Mouse (Mus musculus): Measurements from ENCODE around the gene Tbc1d14. TPM values are rescaled to one million over a fixed set of nuclear protein-coding genes. Genes with fewer than 3 reads are reported as not detected.

The Tbc1d14 gene
- 43.2 and 45.4 TPM in 2 replicates for polyA plus RNA-seq (2015; fragmentation: Nextera tagmentation; extraction: Ambion mirVana)

DNA sequence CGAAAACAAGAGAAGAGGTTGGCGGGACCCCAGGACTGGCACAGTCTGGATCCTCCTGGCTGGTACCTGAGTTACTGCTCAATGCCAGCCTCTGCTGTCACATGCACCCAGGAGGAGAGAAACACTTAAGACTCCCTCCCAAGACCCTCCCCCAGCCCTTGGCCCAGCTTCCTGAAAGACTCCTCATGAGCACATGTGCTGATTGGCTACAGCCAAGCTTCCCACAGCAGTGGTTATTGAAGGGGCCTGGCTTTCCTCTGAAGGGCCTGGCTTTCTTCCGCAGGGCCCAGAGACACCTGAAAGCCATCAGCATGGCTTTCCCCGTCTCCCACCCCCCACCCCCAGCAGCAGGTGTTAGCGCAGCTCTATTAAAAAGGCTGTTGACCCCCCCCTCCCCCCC is at the start of gene Tbc1d14:
Tbc1d14 (minus strand) TSS at position 101 of the 400 bp plus-strand sequence.
- Histone ChIP-seq H3K4me2 (no peak within 1 kb of the TSS), H3K9ac (no peak within 1 kb of the TSS), H3K27me3 (no peaks in the 10 kb centered on the region), H3K9me3 (no peaks in the 10 kb centered on the region), H3K36me3 (no peaks in the 10 kb centered on the region), H3K27ac (no peak within 1 kb of the TSS), H3K4me1 (0 out of 2 replicates have a peak, but pooled peaks cover 4% of the 10 kb centered on the region), H3K4me3 (no peak within 1 kb of the TSS)
- WGBS = 76% methylated on average over 5 of the region's 5 CpGs
- no peak for ATAC-seq (ENCODE audit: insufficient number of reproducible peaks, insufficient read depth, low FRiP score, low TSS enrichment, low read depth)

DNA sequence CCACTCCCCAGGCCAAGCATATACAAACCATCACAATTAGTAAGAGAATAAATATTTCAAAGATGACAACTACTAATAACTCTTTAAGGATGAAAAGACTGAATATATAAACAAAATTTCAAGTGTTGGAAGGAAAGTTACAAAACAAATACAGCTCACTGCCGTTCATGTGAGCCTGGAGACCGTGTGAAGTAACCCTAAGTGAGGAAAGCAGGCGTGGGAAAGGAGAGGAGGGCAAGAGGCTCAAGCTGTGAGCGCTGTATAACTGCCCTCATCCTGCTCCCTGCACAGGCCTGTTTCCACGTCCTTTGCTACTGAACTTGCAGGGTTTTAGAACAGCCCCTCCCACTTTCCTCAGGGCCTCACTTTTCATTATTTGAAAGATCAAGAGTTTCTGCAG is 32.5 kb upstream of the Tbc1d14 start:
- Histone ChIP-seq H3K9ac (no peak overlapping the region), H3K27me3 (no peaks in the 10 kb centered on the region), H3K4me2 (no peak overlapping the region), H3K36me3 (peaks cover 31% of the 10 kb centered on the region), H3K9me3 (no peaks in the 10 kb centered on the region), H3K4me3 (no peak overlapping the region), H3K4me1 (0 out of 2 replicates have a peak, but pooled peaks cover 3% of the 10 kb centered on the region), H3K27ac (no peak overlapping the region)
- 83% methylated on average over 5 of the region's 5 CpGs for WGBS
- no peak for ATAC-seq (ENCODE audit: insufficient number of reproducible peaks, insufficient read depth, low FRiP score, low TSS enrichment, low read depth)

DNA sequence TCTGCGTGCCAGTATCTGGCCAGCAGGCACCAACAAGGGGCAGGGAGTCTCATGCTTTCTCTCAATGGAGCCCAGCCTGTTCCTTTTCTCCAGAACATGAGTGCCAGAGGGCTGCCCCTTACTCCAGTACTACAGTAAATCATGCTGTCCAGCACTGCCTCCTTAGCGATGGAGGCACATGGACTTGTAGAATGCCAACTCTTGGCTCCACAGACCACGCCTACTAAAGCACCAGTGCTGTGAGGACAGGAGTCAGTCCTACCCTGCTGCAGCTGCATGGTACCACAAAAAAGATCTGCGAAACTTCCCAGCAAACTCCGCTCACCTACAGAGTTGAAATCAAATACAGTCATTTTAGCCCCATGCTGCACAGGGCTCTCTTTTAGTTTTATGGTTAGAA is 30.6 kb upstream of the Tbc1d14 start:
- H3K36me3 ChIP-seq = peaks cover 24% of the 10 kb centered on the region
- 0 out of 2 replicates have a peak, but pooled peaks cover 3% of the 10 kb centered on the region for H3K4me1 ChIP-seq
- no peak overlapping the region for H3K4me2 ChIP-seq
- H3K9ac ChIP-seq = no peak overlapping the region
- WGBS = 93% methylated on average over 5 of the region's 5 CpGs
- no peak overlapping the region for H3K27ac ChIP-seq
- H3K9me3 ChIP-seq = no peaks in the 10 kb centered on the region
- H3K27me3 ChIP-seq = no peaks in the 10 kb centered on the region
- no peak overlapping the region for H3K4me3 ChIP-seq
- ATAC-seq (ENCODE audit: insufficient number of reproducible peaks, insufficient read depth, low FRiP score, low TSS enrichment, low read depth) = no peak

DNA sequence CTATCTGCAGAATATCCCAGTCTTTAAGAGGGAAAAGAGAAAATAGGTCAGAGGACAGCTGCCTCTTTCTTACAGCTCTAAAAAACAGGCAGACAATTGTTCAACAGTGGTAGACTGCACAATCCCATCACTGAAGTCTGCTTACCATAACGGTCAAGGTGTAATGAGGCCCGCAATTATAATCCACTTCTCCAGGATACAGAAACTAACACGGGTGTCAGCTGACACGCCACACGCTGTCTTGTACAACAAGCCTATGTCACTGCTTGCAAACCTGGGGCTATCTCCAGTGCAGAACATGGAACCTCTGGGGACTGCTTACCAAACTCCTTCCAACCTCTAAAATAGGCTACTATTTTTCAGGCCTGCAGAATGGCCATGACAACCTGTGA is 28.0 kb upstream of the Tbc1d14 start:
- Histone ChIP-seq H3K9ac (no peak overlapping the region), H3K4me3 (no peak overlapping the region), H3K4me1 (0 out of 2 replicates have a peak, but pooled peaks cover 3% of the 10 kb centered on the region), H3K36me3 (peaks cover 40% of the 10 kb centered on the region), H3K4me2 (no peak overlapping the region), H3K27me3 (no peaks in the 10 kb centered on the region), H3K27ac (no peak overlapping the region), H3K9me3 (no peaks in the 10 kb centered on the region)
- WGBS = 85% methylated on average over 5 of the region's 5 CpGs
- no peak for ATAC-seq (ENCODE audit: insufficient number of reproducible peaks, insufficient read depth, low FRiP score, low TSS enrichment, low read depth)

DNA sequence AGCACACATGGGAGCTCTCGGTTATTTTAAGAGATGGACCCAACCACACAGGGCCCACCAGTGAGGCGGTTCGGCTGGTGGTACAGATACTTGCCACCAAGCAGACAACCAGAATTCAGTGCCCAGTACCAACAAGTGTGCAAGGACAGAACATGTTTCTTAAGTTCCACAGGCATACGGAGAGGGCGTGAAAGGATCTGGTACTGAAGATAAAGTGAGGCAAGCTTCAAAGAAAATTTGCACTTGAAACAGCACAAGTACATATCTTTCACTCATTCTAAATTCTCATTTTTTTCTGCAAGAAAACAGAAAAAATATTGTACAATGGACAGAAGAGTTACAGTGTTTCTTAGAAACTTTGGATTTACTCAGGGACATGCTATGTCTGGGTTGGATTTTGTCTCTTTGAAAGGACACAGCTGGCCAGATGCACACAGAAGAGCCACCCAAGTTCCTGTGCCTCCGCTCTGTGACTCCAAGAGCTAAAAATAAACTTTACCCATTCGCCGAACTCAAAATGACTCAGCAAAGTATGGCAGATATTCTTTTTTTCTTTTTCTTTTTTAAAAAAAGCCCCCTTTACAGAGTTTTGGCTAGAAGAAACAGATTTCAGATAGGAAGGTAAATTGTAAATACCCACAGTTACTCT is 27.5 kb upstream of the Tbc1d14 start:
- WGBS = 78% methylated on average over 8 of the region's 8 CpGs
- ATAC-seq (ENCODE audit: insufficient number of reproducible peaks, insufficient read depth, low FRiP score, low TSS enrichment, low read depth) = no peak

DNA sequence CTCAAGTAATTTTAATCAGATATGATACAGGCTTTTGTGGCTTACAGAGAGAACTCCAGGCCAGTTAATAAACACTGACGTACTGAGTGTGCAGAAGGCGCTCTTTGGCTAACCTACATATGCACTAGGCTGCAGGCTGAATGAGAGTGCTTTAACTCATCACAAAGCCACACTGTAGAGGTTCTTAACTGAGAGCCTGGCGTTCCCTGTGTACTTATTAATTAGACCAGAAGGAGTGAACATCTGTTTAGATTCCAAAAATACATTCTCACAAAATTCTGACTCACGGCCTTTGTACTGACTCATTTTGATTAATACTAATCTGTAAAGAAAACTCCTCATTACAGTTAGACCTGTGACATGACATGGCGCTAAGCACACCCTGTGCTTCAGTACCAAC is 25.8 kb upstream of the Tbc1d14 start:
- H3K36me3 ChIP-seq = peaks cover 55% of the 10 kb centered on the region
- WGBS = 91% methylated on average over 5 of the region's 5 CpGs

More for the DNA sequence above, 27.5 kb upstream of the Tbc1d14 start:
- Histone ChIP-seq H3K4me3 (no peak overlapping the region), H3K36me3 (peaks cover 45% of the 10 kb centered on the region), H3K4me2 (no peak overlapping the region), H3K9me3 (no peaks in the 10 kb centered on the region), H3K9ac (no peak overlapping the region), H3K4me1 (0 out of 2 replicates have a peak, but pooled peaks cover 3% of the 10 kb centered on the region), H3K27ac (no peak overlapping the region), H3K27me3 (no peaks in the 10 kb centered on the region)

DNA sequence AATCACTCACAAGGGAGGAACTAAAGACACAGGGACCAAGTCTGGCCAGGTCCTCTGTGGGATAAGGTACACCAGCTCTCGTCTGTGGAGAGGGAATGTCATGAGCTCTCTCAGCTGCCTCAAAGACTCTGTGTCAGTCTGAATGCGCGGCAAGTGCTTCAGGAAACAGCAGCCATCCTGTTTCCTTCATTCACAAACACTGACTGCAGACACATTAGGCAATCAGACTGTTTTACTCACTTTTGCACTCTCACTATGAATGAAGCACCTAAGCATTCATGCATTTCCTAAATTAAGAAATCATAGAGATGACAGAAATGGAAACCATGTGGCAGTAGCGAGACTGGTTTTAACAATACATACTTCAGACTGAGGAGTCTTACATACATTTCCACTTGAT is 25.3 kb upstream of the Tbc1d14 start:
- Histone ChIP-seq H3K9me3 (no peaks in the 10 kb centered on the region), H3K4me2 (no peak overlapping the region), H3K4me1 (no peaks in the 10 kb centered on the region), H3K9ac (no peak overlapping the region), H3K36me3 (peaks cover 57% of the 10 kb centered on the region), H3K27ac (no peak overlapping the region), H3K27me3 (no peaks in the 10 kb centered on the region), H3K4me3 (no peak overlapping the region)
- 68% methylated on average over 4 of the region's 4 CpGs for WGBS
- no peak for ATAC-seq (ENCODE audit: insufficient number of reproducible peaks, insufficient read depth, low FRiP score, low TSS enrichment, low read depth)

More for the DNA sequence above, 25.8 kb upstream of the Tbc1d14 start:
- Histone ChIP-seq H3K4me3 (no peak overlapping the region), H3K4me1 (0 out of 2 replicates have a peak, but pooled peaks cover 3% of the 10 kb centered on the region), H3K27me3 (no peaks in the 10 kb centered on the region), H3K4me2 (no peak overlapping the region), H3K27ac (no peak overlapping the region), H3K9me3 (no peaks in the 10 kb centered on the region), H3K9ac (no peak overlapping the region)
- ATAC-seq (ENCODE audit: insufficient number of reproducible peaks, insufficient read depth, low FRiP score, low TSS enrichment, low read depth) = no peak

DNA sequence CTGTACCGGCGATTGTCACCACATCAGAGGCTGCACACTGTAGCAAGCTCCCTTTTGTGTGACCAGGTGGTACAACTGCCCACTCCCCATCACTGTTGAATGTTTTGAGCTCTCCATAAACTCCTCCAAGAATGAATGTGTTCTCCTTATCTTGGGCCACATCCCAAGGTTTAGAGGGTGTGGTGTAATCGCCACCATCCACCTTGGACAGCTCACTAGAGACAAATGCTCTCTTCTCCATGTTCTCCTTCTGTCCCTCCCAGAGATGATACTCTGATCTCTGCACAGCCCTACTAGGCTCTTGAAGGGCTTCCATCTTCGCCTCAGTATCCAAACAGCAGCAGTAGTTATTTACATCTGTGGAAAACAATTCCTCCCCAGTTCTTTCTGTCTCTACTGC is 21.0 kb upstream of the Tbc1d14 start:
- H3K4me3 ChIP-seq = no peak overlapping the region
- H3K36me3 ChIP-seq = peaks cover 79% of the 10 kb centered on the region
- no peak overlapping the region for H3K4me2 ChIP-seq
- no peak for ATAC-seq (ENCODE audit: insufficient number of reproducible peaks, insufficient read depth, low FRiP score, low TSS enrichment, low read depth)
- 94% methylated on average over 4 of the region's 4 CpGs for WGBS
- H3K4me1 ChIP-seq = no peaks in the 10 kb centered on the region
- H3K27me3 ChIP-seq = no peaks in the 10 kb centered on the region
- no peaks in the 10 kb centered on the region for H3K9me3 ChIP-seq
- no peak overlapping the region for H3K27ac ChIP-seq
- H3K9ac ChIP-seq = no peak overlapping the region

DNA sequence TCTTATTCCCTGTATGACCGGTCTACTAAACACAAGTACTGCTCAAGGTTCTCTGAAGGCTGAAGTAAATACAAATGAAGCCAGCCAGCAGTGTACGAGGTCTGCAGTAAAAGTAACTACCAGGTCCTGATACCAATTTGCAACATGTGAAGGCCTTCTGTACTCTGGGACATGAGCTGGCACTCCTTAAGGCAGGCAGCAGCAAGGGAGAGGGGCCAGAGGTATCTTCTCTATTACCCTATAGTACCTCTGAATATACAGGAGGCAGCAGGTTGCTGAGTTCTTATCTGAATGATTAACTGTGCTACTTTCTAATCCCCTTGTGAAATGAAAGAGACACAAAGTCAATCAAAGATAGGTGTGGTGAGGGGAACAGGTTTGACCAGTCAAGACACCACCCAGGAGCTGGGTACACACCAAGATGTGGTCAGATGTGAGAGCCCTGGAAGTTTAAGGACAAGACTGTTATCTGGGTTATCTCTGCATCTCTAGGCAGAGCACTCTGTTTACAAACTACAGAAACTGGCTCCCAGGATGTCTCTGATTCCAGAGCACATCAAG is 15.9 kb upstream of the Tbc1d14 start:
- H3K9me3 ChIP-seq = no peaks in the 10 kb centered on the region
- H3K4me3 ChIP-seq = no peak overlapping the region
- peaks cover 78% of the 10 kb centered on the region for H3K36me3 ChIP-seq
- H3K27ac ChIP-seq = no peak overlapping the region
- H3K4me2 ChIP-seq = no peak overlapping the region
- WGBS = 87% methylated on average over 2 of the region's 2 CpGs
- no peak for ATAC-seq (ENCODE audit: insufficient number of reproducible peaks, insufficient read depth, low FRiP score, low TSS enrichment, low read depth)
- H3K27me3 ChIP-seq = no peaks in the 10 kb centered on the region
- no peak overlapping the region for H3K9ac ChIP-seq
- H3K4me1 ChIP-seq = 0 out of 2 replicates have a peak, but pooled peaks cover 3% of the 10 kb centered on the region

DNA sequence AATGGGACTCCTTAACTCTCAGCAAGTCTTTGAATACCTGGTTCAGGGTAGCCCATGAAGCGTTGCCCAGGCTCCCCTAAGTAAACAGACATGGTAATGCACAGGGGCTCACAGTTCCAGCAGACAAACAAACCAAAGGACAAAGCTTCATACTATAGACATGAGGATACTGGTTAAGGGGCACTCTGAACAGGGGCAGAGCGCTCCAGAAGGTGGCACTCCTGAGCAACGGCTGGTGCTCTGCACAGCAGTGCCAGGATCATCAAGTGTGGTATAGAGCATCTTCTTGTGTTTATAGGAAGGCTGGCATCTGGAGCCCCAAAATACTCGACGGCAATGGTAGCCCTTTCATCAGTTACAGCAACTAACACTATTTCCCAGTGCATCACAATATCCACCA is 10.0 kb upstream of the Tbc1d14 start:
- Histone ChIP-seq H3K4me2 (no peak overlapping the region), H3K27ac (no peak overlapping the region), H3K27me3 (no peaks in the 10 kb centered on the region), H3K4me3 (no peak overlapping the region), H3K36me3 (peaks cover 87% of the 10 kb centered on the region), H3K9me3 (no peaks in the 10 kb centered on the region), H3K4me1 (0 out of 2 replicates have a peak, but pooled peaks cover 3% of the 10 kb centered on the region), H3K9ac (no peak overlapping the region)
- ATAC-seq (ENCODE audit: insufficient number of reproducible peaks, insufficient read depth, low FRiP score, low TSS enrichment, low read depth) = no peak
- 80% methylated on average over 5 of the region's 5 CpGs for WGBS

DNA sequence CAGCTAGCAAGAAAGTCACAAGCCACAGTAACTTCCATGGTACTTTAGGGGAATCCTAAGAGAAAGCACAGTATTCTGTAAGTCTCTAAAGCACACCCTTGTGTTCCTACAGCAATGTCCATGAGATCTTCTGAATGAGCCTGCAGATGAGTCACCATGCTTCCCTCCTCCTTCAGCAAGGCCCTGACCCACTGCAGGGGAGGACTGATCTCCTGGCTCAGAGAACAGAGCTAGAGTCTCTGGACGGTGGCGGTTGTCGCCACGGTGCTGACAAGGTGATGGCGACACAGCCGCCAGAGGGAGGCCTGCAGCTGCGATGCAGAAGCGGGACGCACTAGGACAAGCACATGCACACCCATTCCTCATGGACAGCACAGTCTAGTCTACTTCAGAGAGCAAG is 9.0 kb upstream of the Tbc1d14 start:
- H3K36me3 ChIP-seq = peaks cover 80% of the 10 kb centered on the region
- no peak overlapping the region for H3K27ac ChIP-seq
- 95% methylated on average over 9 of the region's 9 CpGs for WGBS
- no peak for ATAC-seq (ENCODE audit: insufficient number of reproducible peaks, insufficient read depth, low FRiP score, low TSS enrichment, low read depth)
- H3K27me3 ChIP-seq = no peaks in the 10 kb centered on the region
- 0 out of 2 replicates have a peak, but pooled peaks cover 7% of the 10 kb centered on the region for H3K4me1 ChIP-seq
- H3K4me2 ChIP-seq = no peak overlapping the region
- H3K9ac ChIP-seq = no peak overlapping the region
- no peaks in the 10 kb centered on the region for H3K9me3 ChIP-seq
- H3K4me3 ChIP-seq = no peak overlapping the region

DNA sequence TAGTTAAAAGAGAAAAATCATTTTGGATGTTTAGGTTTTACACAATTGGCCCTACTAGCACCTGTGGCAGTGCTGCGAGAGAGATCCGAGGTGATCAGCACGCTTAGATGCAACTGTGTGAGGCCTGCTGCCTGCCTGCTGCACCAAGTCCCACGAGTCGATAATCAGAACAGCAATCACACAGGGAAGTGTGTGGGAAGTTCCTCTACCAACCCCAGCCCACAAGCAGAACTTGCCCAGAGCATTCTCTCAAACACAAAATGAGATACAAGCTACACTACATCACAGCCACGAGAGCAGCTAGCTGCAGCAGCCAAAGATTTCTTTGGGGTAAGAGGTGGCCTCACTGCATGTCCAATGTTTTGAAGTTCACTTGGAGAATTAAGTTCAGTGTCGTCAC is 8.4 kb upstream of the Tbc1d14 start:
- Histone ChIP-seq H3K4me2 (no peak overlapping the region), H3K9ac (no peak overlapping the region), H3K4me1 (0 out of 2 replicates have a peak, but pooled peaks cover 7% of the 10 kb centered on the region), H3K4me3 (no peak overlapping the region), H3K27ac (no peak overlapping the region), H3K27me3 (no peaks in the 10 kb centered on the region), H3K9me3 (no peaks in the 10 kb centered on the region), H3K36me3 (peaks cover 75% of the 10 kb centered on the region)
- no peak for ATAC-seq (ENCODE audit: insufficient number of reproducible peaks, insufficient read depth, low FRiP score, low TSS enrichment, low read depth)
- WGBS = 87% methylated on average over 7 of the region's 7 CpGs
